Mouse (Mus musculus) stomach, postnatal 0 days (tissue): ENCODE data around the gene Dph5. TPM values are rescaled to one million over a fixed set of nuclear protein-coding genes. Genes with fewer than 3 reads are reported as not detected.

Experiments used
- ATAC-seq: fragments of 200-750 bp; cut with Nextera tagmentation; 2 replicates; pipeline ENCODE4 v1.8.0; 2017; ENCODE audit not compliant: low FRiP score, low TSS enrichment
- DNase-seq: peaks from one replicate; pipeline ENCODE4 v3.0.0-alpha.2; 2016; ENCODE audit warnings: low spot score
- H3K27ac ChIP-seq: fragments of 300-500 bp; sonication (generic); replicated peaks from 2 replicates; pipeline ENCODE4 v1.5.1; 2014; ENCODE audit warnings: mild to moderate bottlenecking, control low read depth
- H3K27me3 ChIP-seq: fragments of 300-500 bp; sonication (generic); 2 replicates; pipeline ENCODE4 v1.6.1; 2014; ENCODE audit warnings: low read length; ENCODE audit not compliant: control insufficient read depth, insufficient read depth
- H3K36me3 ChIP-seq: fragments of 300-500 bp; sonication (generic); 2 replicates; pipeline ENCODE4 v1.6.1; 2014; ENCODE audit warnings: low read length, mixed read lengths; ENCODE audit not compliant: control insufficient read depth, insufficient read depth
- H3K4me1 ChIP-seq: fragments of 300-500 bp; sonication (generic); replicated peaks from 2 replicates; pipeline ENCODE4 v1.6.1; 2014; ENCODE audit warnings: antibody characterized with exemption; ENCODE audit not compliant: control insufficient read depth, insufficient read depth
- H3K4me2 ChIP-seq: fragments of 300-500 bp; sonication (generic); replicated peaks from 2 replicates; pipeline ENCODE4 v1.6.1; 2014; ENCODE audit warnings: low read depth, mild to moderate bottlenecking, control low read depth, moderate library complexity
- H3K4me3 ChIP-seq: fragments of 300-500 bp; sonication (generic); 2 replicates; pipeline ENCODE4 v1.5.1; 2014; ENCODE audit warnings: low read depth, low read length, control low read depth
- H3K9ac ChIP-seq: fragments of 300-500 bp; sonication (generic); 2 replicates; pipeline ENCODE4 v1.6.1; 2014; ENCODE audit warnings: mild to moderate bottlenecking, low read length, control low read depth, mixed read lengths
- H3K9me3 ChIP-seq: fragments of 300-500 bp; sonication (generic); 2 replicates; pipeline ENCODE4 v1.6.1; 2016; ENCODE audit warnings: low read length; ENCODE audit not compliant: control insufficient read depth
- CTCF ChIP-seq: IDR thresholded peaks from 2 replicates; pipeline ENCODE4 v1.5.1; 2016; ENCODE audit warnings: antibody characterized with exemption, low read depth, mild to moderate bottlenecking, moderate library complexity
- EP300 ChIP-seq: optimal IDR thresholded peaks from 2 replicates; pipeline ENCODE3; 2016; ENCODE audit warnings: antibody characterized with exemption
- WGBS: fragments of 180-500 bp; shearing (Covaris S2); extraction: QIAGEN DNeasy Blood & Tissue Kit; methylation state at CpG from one replicate; pipeline ENCODE4 v1.1.7; 2014; 5-methylcytosine and 5-hydroxymethylcytosine counted together
- polyA plus RNA-seq: library from polyadenylated mRNA; unstranded; fragments of >200 nt; fragmentation: Nextera tagmentation; extraction: Ambion mirVana; gene quantifications from 2 replicates; pipeline ENCODE4 v1.2.1, GENCODE M21; 2015

Gene Dph5
- polyA plus RNA-seq, 1 experiment from 2014 or later, result 18.2 TPM

GRCm38 (mm10) chr3:115926531-115926930 is 38.9 kb downstream of the Dph5 start:
- 93% methylated on average over 8 of the region's 8 CpGs for WGBS
- Histone ChIP-seq H3K27ac (no peak overlapping the region), H3K36me3 (no peaks in the 10 kb centered on the region; the same call in 1 of the 2 replicates), H3K4me3 (no peak overlapping the region), H3K9me3 (no peaks in the 10 kb centered on the region), H3K27me3 (no peaks in the 10 kb centered on the region), H3K4me1 (no peaks in the 10 kb centered on the region), H3K9ac (no peak overlapping the region), H3K4me2 (no peak overlapping the region)
- ATAC-seq (no peak), DNase-seq (no peak)
- no peak for TF ChIP-seq EP300
- no peak for TF ChIP-seq CTCF

DNA sequence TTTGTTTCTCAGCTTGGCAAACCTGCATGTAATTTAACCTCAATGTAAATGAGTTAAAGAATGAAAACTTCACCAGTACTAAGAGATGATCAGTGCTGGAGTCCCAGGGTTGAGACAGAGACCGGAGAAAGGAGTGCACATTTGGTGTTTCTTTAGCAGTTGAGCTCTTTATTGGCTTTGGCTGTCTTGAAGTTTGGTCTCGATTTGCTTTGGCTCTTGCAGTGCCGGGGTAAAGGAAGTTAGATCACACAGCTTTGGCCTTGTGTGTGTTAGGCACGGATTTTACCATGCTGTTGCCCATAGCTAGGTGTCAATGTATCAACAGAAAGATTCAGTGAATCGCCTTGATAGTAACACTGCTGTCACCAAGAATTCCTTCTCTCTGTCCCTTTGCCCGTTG is 44.1 kb downstream of the Dph5 start:
- Histone ChIP-seq H3K36me3 (no peaks in the 10 kb centered on the region; the same call in 1 of the 2 replicates), H3K27me3 (no peaks in the 10 kb centered on the region), H3K9ac (no peak overlapping the region), H3K4me2 (no peak overlapping the region), H3K4me3 (no peak overlapping the region), H3K27ac (no peak overlapping the region), H3K9me3 (no peaks in the 10 kb centered on the region), H3K4me1 (no peaks in the 10 kb centered on the region)
- DNase-seq, result no peak
- 91% methylated on average over 6 of the region's 6 CpGs for WGBS
- TF ChIP-seq EP300, result no peak
- no peak for TF ChIP-seq CTCF
- ATAC-seq, result no peak

- TF ChIP-seq CTCF (no peak), EP300 (no peak)
- DNase-seq, result no peak
- Histone ChIP-seq H3K4me3 (no peak overlapping the region), H3K9me3 (no peaks in the 10 kb centered on the region), H3K36me3 (no peaks in the 10 kb centered on the region), H3K9ac (no peak overlapping the region), H3K4me2 (no peak overlapping the region), H3K4me1 (no peaks in the 10 kb centered on the region), H3K27me3 (no peaks in the 10 kb centered on the region), H3K27ac (no peak overlapping the region)
- ATAC-seq, result no peak
- WGBS, result 81% methylated on average over 18 of the region's 18 CpGs
Measured at GRCm38 (mm10) chr3:115933293-115934186, 45.9 kb downstream of the Dph5 start.

DNA sequence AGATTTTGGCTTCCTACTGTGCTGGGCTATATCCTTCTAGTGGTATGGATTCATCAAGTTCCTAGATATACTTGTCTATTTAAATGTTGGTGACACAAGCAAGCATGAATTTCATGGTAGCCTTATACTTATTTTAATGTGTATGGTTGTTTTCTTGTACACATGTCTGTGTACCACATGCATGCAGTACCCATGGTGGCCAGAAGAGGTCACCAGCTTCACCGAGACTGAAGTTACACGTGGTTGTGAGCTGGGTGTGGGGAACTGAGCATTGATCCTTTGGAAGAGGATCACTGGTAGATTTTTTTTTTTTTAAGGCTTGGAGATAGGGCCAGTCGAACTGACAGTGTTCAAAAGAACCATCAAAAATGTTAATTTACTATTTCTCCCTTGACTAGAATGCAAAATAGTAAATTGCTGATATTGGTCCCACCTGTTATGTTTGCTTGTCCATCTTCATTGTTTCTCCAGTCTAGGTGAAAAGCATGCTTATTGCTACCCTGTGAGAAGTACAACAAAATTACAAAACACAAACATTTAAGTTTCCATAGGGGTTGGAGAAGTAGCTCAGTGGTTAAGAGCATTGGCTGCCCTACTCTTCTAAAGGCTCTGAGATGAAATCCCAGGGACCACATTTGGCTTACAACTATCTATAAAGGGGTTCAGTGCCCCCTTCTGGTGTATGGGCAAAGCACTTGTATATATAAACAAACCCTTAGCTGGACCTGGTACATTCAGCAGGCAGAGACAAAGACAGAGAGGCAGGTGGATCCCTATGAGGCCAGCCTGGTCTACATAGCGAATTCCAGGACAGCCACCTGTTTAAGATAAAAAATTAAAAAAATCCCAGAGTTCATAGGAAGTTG is 49.3 kb downstream of the Dph5 start:
- H3K36me3 ChIP-seq, result peaks cover 4% of the 10 kb centered on the region; the same call in 1 of the 2 replicates
- no peak overlapping the region for H3K27ac ChIP-seq
- TF ChIP-seq CTCF (peak; percentile 81), EP300 (no peak)
- WGBS, result 56% methylated on average over 4 of the region's 4 CpGs
- ATAC-seq (no peak), DNase-seq (peak; percentile 55)
- H3K4me2 ChIP-seq, result no peak overlapping the region
- H3K4me1 ChIP-seq, result no peaks in the 10 kb centered on the region
- no peaks in the 10 kb centered on the region for H3K27me3 ChIP-seq
- H3K4me3 ChIP-seq, result no peak overlapping the region
- H3K9ac ChIP-seq, result no peak overlapping the region
- H3K9me3 ChIP-seq, result no peaks in the 10 kb centered on the region

DNA sequence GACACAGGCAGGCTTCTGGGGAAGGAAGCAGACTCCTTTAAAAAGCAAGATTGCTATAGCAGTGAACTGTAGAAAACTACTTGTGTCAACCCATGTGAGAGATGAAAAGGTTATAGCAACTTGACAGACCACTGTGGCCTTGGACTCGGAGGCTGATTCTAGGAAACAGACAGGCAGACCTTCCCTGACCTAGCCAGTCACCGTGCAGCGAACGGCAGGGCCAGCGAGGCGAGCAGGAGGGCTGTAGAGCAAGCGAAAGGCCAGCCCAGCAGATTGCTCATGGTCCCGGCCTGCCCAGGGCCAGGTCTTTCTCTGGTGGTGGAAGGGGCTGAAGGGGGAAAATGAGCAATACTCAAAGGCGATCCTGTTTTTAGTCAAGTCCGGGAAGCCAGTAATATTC is 50.2 kb downstream of the Dph5 start:
- ATAC-seq, result no peak
- WGBS, result 84% methylated on average over 10 of the region's 10 CpGs
- Histone ChIP-seq H3K4me3 (no peak overlapping the region), H3K9me3 (no peaks in the 10 kb centered on the region), H3K4me2 (no peak overlapping the region), H3K4me1 (no peaks in the 10 kb centered on the region), H3K36me3 (peaks cover 6% of the 10 kb centered on the region; the same call in 1 of the 2 replicates), H3K9ac (no peak overlapping the region), H3K27ac (no peak overlapping the region), H3K27me3 (no peaks in the 10 kb centered on the region)
- TF ChIP-seq CTCF, result no peak
- no peak for TF ChIP-seq EP300
- DNase-seq, result no peak
